Mouse (Mus musculus): Measurements from ENCODE around the gene Zc2hc1b. TPM values are rescaled to one million over a fixed set of nuclear protein-coding genes. Genes with fewer than 3 reads are reported as not detected.

Gene Zc2hc1b
- total and polyA plus RNA-seq, 2 experiments from 2014 or later = not detected

DNA sequence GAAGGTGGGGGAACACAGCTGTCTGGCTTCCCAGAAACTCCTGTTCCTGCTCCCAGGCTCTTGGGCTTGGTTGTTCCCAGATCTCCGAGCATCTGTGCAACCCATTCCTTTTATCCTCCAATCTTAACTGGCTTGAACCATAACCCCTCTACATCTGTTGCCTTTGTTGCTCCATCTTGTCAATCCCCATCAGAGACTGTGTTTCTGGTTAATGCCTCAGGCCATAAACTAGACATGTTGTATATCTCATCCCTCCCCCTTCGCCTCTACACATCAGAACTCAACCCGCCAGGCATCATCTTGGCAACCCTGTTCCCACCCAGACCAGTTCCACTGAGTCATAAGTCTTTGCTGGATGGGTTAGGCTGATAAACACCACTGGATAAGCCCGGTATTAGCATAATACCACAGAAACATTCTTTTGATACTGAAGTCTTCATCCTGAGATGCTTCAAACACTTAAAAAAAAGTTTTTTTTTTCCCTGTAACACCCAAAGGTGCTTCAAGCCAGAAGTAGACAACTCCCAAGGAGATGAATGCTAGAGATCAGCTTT lies 24.9 kb downstream of the Zc2hc1b start:
- H3K4me1 ChIP-seq (ENCODE audit: insufficient read depth, low read length) = no peaks in the 10 kb centered on the region
- H3K27ac ChIP-seq = no peak overlapping the region
- no peak for DNase-seq (ENCODE audit: low spot score)
- no peak overlapping the region for H3K4me3 ChIP-seq (ENCODE audit: low read length)
- no peak overlapping the region for H3K9ac ChIP-seq (replicated peaks; ENCODE audit: low read length)
- no peaks in the 10 kb centered on the region for H3K36me3 ChIP-seq (ENCODE audit: insufficient read depth, low read length)
- TF ChIP-seq CTCF (IDR thresholded peaks at IDR 0.05; ENCODE audit: low read depth) = no peak
- no peaks in the 10 kb centered on the region for H3K27me3 ChIP-seq (ENCODE audit: insufficient read depth, low read length)
- WGBS = 90% methylated on average over 4 of the region's 4 CpGs
- H3K4me2 ChIP-seq (ENCODE audit: low read depth, low read length) = no peak overlapping the region
- H3K9me3 ChIP-seq (ENCODE audit: low read length) = 0 out of 2 replicates have a peak, but pooled peaks cover 1% of the 10 kb centered on the region
- no peak for ATAC-seq

DNA sequence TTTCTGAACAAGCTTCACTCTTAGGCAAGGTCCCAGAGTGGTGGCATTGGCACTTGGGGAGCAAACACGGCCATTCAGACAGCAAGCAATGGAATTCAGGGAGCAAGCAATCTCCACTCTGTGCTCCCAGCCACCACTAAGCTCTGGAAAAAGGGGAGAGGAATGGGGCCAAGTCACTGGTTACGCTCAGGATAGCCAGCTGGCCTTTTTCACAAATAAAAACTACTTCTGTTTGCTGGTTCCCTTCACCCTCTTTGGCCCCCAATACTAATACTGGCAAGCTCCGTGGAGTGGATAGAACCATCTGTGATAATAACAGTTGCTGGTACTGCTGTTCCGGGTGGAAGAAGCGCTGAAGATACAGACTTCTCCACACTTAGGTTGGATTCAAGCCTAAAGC lies 26.5 kb downstream of the Zc2hc1b start:
- Histone ChIP-seq H3K9me3 (ENCODE audit: low read length) (no peaks in the 10 kb centered on the region), H3K36me3 (ENCODE audit: insufficient read depth, low read length) (no peaks in the 10 kb centered on the region), H3K4me3 (ENCODE audit: low read length) (no peak overlapping the region), H3K27ac (no peak overlapping the region), H3K4me2 (ENCODE audit: low read depth, low read length) (no peak overlapping the region), H3K4me1 (ENCODE audit: insufficient read depth, low read length) (no peaks in the 10 kb centered on the region), H3K9ac (replicated peaks; ENCODE audit: low read length) (no peak overlapping the region), H3K27me3 (ENCODE audit: insufficient read depth, low read length) (no peaks in the 10 kb centered on the region)
- TF ChIP-seq CTCF (IDR thresholded peaks at IDR 0.05; ENCODE audit: low read depth) = no peak
- peak; percentile 45 for DNase-seq (ENCODE audit: low spot score)
- 51% methylated on average over 5 of the region's 5 CpGs for WGBS
- peak; percentile 47; the same call in 1 of the 2 replicates for ATAC-seq

DNA sequence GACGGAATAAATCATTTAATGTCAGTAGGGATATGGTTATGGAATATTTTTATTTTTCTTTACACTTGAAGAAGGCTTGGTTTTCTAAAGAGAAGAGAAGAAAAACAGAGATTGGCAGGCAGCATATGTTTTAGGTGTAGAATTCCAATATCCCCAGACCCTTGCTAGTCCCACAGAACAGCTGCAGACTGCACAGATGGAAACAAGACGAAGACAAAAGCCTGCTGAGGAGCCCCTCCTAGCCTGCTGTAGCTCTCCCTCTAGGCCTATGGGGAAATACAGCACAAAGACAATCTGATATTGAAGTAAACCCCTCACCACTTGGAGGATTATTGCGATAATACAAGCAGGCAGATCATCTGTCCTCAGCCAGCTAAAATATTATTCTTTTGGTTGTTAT lies 27.4 kb downstream of the Zc2hc1b start:
- Histone ChIP-seq H3K9ac (replicated peaks; ENCODE audit: low read length) (no peak overlapping the region), H3K4me2 (ENCODE audit: low read depth, low read length) (no peak overlapping the region), H3K9me3 (ENCODE audit: low read length) (no peaks in the 10 kb centered on the region), H3K4me1 (ENCODE audit: insufficient read depth, low read length) (no peaks in the 10 kb centered on the region), H3K27ac (no peak overlapping the region), H3K27me3 (ENCODE audit: insufficient read depth, low read length) (no peaks in the 10 kb centered on the region), H3K4me3 (ENCODE audit: low read length) (no peak overlapping the region), H3K36me3 (ENCODE audit: insufficient read depth, low read length) (no peaks in the 10 kb centered on the region)
- ATAC-seq (no peak), DNase-seq (ENCODE audit: low spot score) (no peak)
- WGBS = 59% methylated on average over 3 of the region's 3 CpGs
- no peak for TF ChIP-seq CTCF (IDR thresholded peaks at IDR 0.05; ENCODE audit: low read depth)

DNA sequence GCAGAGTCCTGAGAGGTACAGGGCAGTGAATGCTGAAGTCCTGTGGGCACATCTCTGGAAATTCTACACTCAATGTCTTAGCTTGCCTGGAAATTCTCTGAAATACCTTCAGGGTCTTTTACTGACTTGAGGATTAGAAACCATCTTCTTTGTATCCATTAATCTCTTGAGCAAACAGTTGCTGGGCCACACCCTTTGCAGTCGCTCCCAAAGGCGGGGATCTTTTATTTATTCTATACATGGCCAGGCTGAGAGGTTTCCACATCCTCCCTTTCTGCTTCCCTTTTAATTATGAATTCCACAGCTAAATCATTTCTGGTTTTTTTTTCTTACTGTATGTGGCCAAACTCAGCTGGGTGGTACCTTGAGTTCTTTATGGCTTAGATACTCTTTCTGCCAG lies 37.4 kb downstream of the Zc2hc1b start:
- 91% methylated on average over 2 of the region's 2 CpGs for WGBS
- ATAC-seq (no peak), DNase-seq (ENCODE audit: low spot score) (no peak)
- Histone ChIP-seq H3K4me1 (ENCODE audit: insufficient read depth, low read length) (no peaks in the 10 kb centered on the region), H3K36me3 (ENCODE audit: insufficient read depth, low read length) (no peaks in the 10 kb centered on the region), H3K4me2 (ENCODE audit: low read depth, low read length) (no peak overlapping the region), H3K27me3 (ENCODE audit: insufficient read depth, low read length) (no peaks in the 10 kb centered on the region), H3K9ac (replicated peaks; ENCODE audit: low read length) (no peak overlapping the region), H3K9me3 (ENCODE audit: low read length) (no peaks in the 10 kb centered on the region), H3K4me3 (ENCODE audit: low read length) (no peak overlapping the region), H3K27ac (no peak overlapping the region)
- no peak for TF ChIP-seq CTCF (IDR thresholded peaks at IDR 0.05; ENCODE audit: low read depth)

DNA sequence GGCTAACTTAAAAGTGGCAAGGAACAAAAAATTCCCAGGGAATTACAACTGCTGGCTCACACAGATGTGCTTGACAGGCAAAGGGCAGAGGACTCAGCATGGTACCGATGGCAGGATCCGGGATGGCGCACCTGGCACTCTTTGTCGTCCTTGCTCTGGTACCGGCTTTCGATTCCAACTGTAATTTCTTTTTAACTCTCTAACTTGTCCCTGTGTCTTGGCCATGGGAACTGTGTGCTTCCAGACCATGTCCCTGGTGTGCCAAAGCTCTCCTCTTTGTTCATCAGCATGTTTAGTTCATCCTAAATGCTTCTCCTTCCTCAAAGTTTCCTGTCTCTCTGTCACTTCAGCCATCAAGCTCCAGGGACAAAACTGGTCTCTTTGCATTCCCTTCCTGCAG lies 39.9 kb downstream of the Zc2hc1b start:
- H3K4me1 ChIP-seq (ENCODE audit: insufficient read depth, low read length) = no peaks in the 10 kb centered on the region
- no peaks in the 10 kb centered on the region for H3K36me3 ChIP-seq (ENCODE audit: insufficient read depth, low read length)
- DNase-seq (ENCODE audit: low spot score) (no peak), ATAC-seq (no peak)
- H3K27ac ChIP-seq = no peak overlapping the region
- TF ChIP-seq CTCF (IDR thresholded peaks at IDR 0.05; ENCODE audit: low read depth) = no peak
- H3K27me3 ChIP-seq (ENCODE audit: insufficient read depth, low read length) = no peaks in the 10 kb centered on the region
- H3K9me3 ChIP-seq (ENCODE audit: low read length) = no peaks in the 10 kb centered on the region
- H3K4me2 ChIP-seq (ENCODE audit: low read depth, low read length) = no peak overlapping the region
- no peak overlapping the region for H3K9ac ChIP-seq (replicated peaks; ENCODE audit: low read length)
- H3K4me3 ChIP-seq (ENCODE audit: low read length) = no peak overlapping the region
- 71% methylated on average over 6 of the region's 6 CpGs for WGBS

DNA sequence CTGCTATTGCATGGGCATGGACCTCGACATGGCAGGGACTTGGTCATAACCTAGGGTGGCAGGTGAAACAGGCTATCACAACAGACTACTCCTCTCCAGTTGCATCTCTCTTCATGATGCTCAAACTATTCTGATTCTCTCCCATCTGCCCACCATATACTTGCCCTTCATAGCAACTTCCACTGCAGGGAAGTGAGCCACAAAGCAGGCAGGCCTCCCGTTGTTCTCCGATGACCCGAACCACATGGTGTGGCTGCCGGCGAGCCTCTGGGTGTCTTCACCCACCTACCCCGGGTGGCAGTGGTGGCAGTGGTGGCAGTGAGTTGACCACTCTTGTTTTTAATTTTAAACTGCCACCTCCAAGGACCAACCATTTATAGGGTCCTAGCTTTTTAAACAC lies 42.1 kb downstream of the Zc2hc1b start:
- DNase-seq (ENCODE audit: low spot score) (no peak), ATAC-seq (no peak)
- H3K4me2 ChIP-seq (ENCODE audit: low read depth, low read length) = no peak overlapping the region
- WGBS = 95% methylated on average over 7 of the region's 7 CpGs
- no peak overlapping the region for H3K4me3 ChIP-seq (ENCODE audit: low read length)
- TF ChIP-seq CTCF (IDR thresholded peaks at IDR 0.05; ENCODE audit: low read depth) = no peak
- H3K27me3 ChIP-seq (ENCODE audit: insufficient read depth, low read length) = no peaks in the 10 kb centered on the region
- H3K9ac ChIP-seq (replicated peaks; ENCODE audit: low read length) = no peak overlapping the region
- H3K9me3 ChIP-seq (ENCODE audit: low read length) = no peaks in the 10 kb centered on the region
- no peaks in the 10 kb centered on the region for H3K36me3 ChIP-seq (ENCODE audit: insufficient read depth, low read length)
- H3K27ac ChIP-seq = no peak overlapping the region
- H3K4me1 ChIP-seq (ENCODE audit: insufficient read depth, low read length) = no peaks in the 10 kb centered on the region

DNA sequence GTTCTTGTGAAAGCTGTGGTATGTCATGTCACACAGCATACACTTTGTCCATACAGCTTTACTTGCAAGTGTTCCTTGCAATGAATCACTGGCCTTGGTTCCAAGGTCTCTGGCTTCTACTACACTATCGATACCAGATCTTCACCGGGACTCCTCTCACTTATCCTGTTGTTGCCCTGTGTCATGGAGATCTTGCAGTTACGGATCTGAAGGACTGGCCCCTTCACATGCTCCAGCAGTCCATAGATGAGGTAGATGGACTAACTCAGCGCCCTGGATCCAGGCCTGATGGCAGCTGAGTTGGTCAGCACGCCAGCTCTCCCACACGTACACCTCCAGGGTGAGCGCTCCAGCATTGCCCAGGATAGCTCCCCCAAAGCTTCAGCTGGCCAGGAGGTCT lies 42.5 kb downstream of the Zc2hc1b start:
- Histone ChIP-seq H3K9me3 (ENCODE audit: low read length) (no peaks in the 10 kb centered on the region), H3K27ac (no peak overlapping the region), H3K4me2 (ENCODE audit: low read depth, low read length) (no peak overlapping the region), H3K4me1 (ENCODE audit: insufficient read depth, low read length) (no peaks in the 10 kb centered on the region), H3K36me3 (ENCODE audit: insufficient read depth, low read length) (no peaks in the 10 kb centered on the region), H3K4me3 (ENCODE audit: low read length) (no peak overlapping the region), H3K27me3 (ENCODE audit: insufficient read depth, low read length) (no peaks in the 10 kb centered on the region), H3K9ac (replicated peaks; ENCODE audit: low read length) (no peak overlapping the region)
- DNase-seq (ENCODE audit: low spot score) = no peak
- ATAC-seq = no peak
- no peak for TF ChIP-seq CTCF (IDR thresholded peaks at IDR 0.05; ENCODE audit: low read depth)
- WGBS = 95% methylated on average over 7 of the region's 7 CpGs

All from hindbrain, postnatal 0 days (tissue).